25 mouse cellular contexts compared by ENCODE assay signal in genomic region chr8:76919546-76919945, GRCm38 (mm10). TPM values are rescaled to one million over a fixed set of nuclear protein-coding genes. Genes with fewer than 3 reads are reported as not detected.
A peak's percentile ranks its signal among the peaks of the same experiment; 100 is the strongest.
DNase-seq lines count a peak whose midpoint lies in the region; ATAC-seq and TF ChIP-seq lines count a peak whose summit lies in the region.
"Had no signal": no experiment of that assay in that cellular context is flagged by ENCODE, and none has a peak within 500 bp of the region (broad histone marks: within the 10 kb centered on the region; RNA-seq: fewer than 3 reads in every experiment).

No protein-coding gene starts in this region.

- H3K9ac ChIP-seq in ES-E14 (ENCODE audit: insufficient read depth, low read depth, low read length, poor library complexity, severe bottlenecking) = no peak overlapping the region

- in situ Hi-C loops in ES-E14 (cut with MboI; ENCODE audit: low sequenced_read_pairs in 2 of 2, unreplicated experiment in 2 of 2) = no loop called here

- no peak overlapping the region for H3K27ac ChIP-seq in ES-E14 (ENCODE audit: insufficient read depth, low read depth, low read length, poor library complexity, severe bottlenecking)

- H3K36me3 ChIP-seq in ES-E14 (ENCODE audit: control insufficient read depth, insufficient read depth, low read length, poor library complexity, severe bottlenecking) = no peaks in the 10 kb centered on the region
- H3K36me3 ChIP-seq: G1E had no signal

- H3K4me1 ChIP-seq in ES-E14 (ENCODE audit: control insufficient read depth in 2 of 2, insufficient read depth in 2 of 2, low read length in 2 of 2, poor library complexity in 1 of 2) = peaks cover 0 to 1% of the 10 kb centered on the region in 2 experiments; a peak in 1 of 4 replicates

- H3K9me3 ChIP-seq in ES-E14 (ENCODE audit: control insufficient read depth, insufficient read depth, low read depth, low read length) = no peaks in the 10 kb centered on the region
- H3K9me3 ChIP-seq: G1E had no signal

- ATAC-seq in activated CD4-positive, CD25-positive, alpha-beta regulatory T cell, adult 4 months = no peak
- ATAC-seq: CD4-positive, CD25-positive, alpha-beta regulatory T cell, adult 4 months; Patski had no signal

- H3K4me3 ChIP-seq in ES-E14 (ENCODE audit: insufficient read depth in 1 of 2, low read depth in 1 of 2, low read length in 2 of 2, poor library complexity in 1 of 2, severe bottlenecking in 1 of 2) = no peak overlapping the region

- DNase-seq in ES-CJ7 (ENCODE audit: low read depth, low spot score) (peak; percentile 58), ES-E14 (ENCODE audit: low read depth, low spot score) (peak; percentile 17), R1 (ENCODE audit: low read depth, low spot score) (peak; percentile 67), ZHBTc4 (ENCODE audit: low read depth, low spot score) (peak; percentile 57)
- DNase-seq in retina, embryonic 14.5 days (ENCODE audit: low spot score) = no peak
- DNase-seq in adrenal gland, postnatal 14 days = no peak
- no peak for DNase-seq in urinary bladder, postnatal 36 days (ENCODE audit: low spot score in 2 of 2)
- DNase-seq: adrenal gland, adult 2 months; adrenal gland, adult 8-10 months; adrenal gland, postnatal 10 days; adrenal gland, postnatal 25 days; adrenal gland, postnatal 36 days; B cell, adult 2 months; cerebellum, adult 11 months; cerebellum, adult 11-12 months; cerebellum, adult 18-20 months; cerebellum, adult 2 months; cerebellum, adult 8-10 months; cerebellum, adult 9-10 months; cerebellum, adult 9-11 months; cerebellum, postnatal 10 days had no signal

TF ChIP-seq in ES-E14, 5 proteins besides CTCF, POLR2A, EP300 and RAD21:
- no peak for TF ChIP-seq HCFC1 (IDR thresholded peaks at IDR 0.05; ENCODE audit: borderline replicate concordance, insufficient read depth, low read length)
- TF ChIP-seq MAFK (IDR thresholded peaks at IDR 0.05; ENCODE audit: insufficient read depth, low read depth, low read length) = no peak
- TF ChIP-seq ZC3H11A (IDR thresholded peaks at IDR 0.05; ENCODE audit: borderline replicate concordance, low read depth, low read length) = no peak
- TF ChIP-seq ZNF384 (IDR thresholded peaks at IDR 0.05; ENCODE audit: low read depth, low read length) = peak; percentile 85
TF ChIP-seq in ES-E14: peak in this region for 1.

RNA-seq across cellular contexts. Expression of gene Nr3c2, which starts 20.3 kb away (rescaled TPM):
- total RNA-seq in ES-E14 (2012; rRNA removed) = 1.3 and 1.4 TPM in 2 replicates
- 6.0 and 6.2 TPM in 2 replicates for total RNA-seq in adrenal gland, postnatal 14 days (2021)
- 1 to 10 TPM; 1.7 to 2.8 TPM for polyA plus RNA-seq in activated CD4-positive, CD25-positive, alpha-beta regulatory T cell, adult 4 months (2017; shearing (Covaris generic))

Comparison
In these comparisons a context has a peak if more than half of its experiments do, and no peak if none do; other contexts are left out.
1. DNase-seq: peak in ES-CJ7 (single experiment), ES-E14 (single experiment), R1 (single experiment) and ZHBTc4 (single experiment); none in retina, embryonic 14.5 days (single experiment), adrenal gland, postnatal 14 days (single experiment) and urinary bladder, postnatal 36 days (0 of 2).